Mouse (Mus musculus) left cerebral cortex, adult 8-10 months (tissue): ENCODE results near the gene Psmd5. TPM values are rescaled to one million over a fixed set of nuclear protein-coding genes. Genes with fewer than 3 reads are reported as not detected.
"Not testable (repeated sequence)": the region's sequence is repeated elsewhere in the genome, so short reads cannot be mapped to it uniquely, and the experiment has no call there.

Experiments used
- DNase-seq, 2 experiments: peaks; one replicate each; pipeline ENCODE4 v3.0.0; 2022; ENCODE audit warnings: low spot score in 2 of 2
- total RNA-seq, 4 experiments: library from RNA; stranded (reverse); gene quantifications; 2 replicates each; pipeline ENCODE4 v1.2.4; 2022

The Psmd5 gene
- total RNA-seq, 4 experiments from 2014 or later, result 33.6 to 46.2 (median 38.1) TPM

- no peak for DNase-seq
Observed at GRCm38 (mm10) chr2:34828026-34828425, 46.7 kb downstream of the Psmd5 start.

GRCm38 (mm10) chr2:34827591-34827990, 47.2 kb downstream of the Psmd5 start:
- no peak for DNase-seq

GRCm38 (mm10) chr2:34826460-34827231, 48.1 kb downstream of the Psmd5 start:
- no peak for DNase-seq

GRCm38 (mm10) chr2:34825827-34826459, 48.8 kb downstream of the Psmd5 start, which contains the start of gene Fbxw2:
Fbxw2 (minus strand) TSS chr2:34826311.
- peak; percentile 83 to 86 for DNase-seq

- no peak for DNase-seq
Observed at GRCm38 (mm10) chr2:34818492-34818891, 56.3 kb downstream of the Psmd5 start.

- DNase-seq, result not testable (repeated sequence)
Observed at GRCm38 (mm10) chr2:34815893-34816292, 58.9 kb downstream of the Psmd5 start.

- no peak for DNase-seq
Observed at GRCm38 (mm10) chr2:34812706-34813105, 62.1 kb downstream of the Psmd5 start.

GRCm38 (mm10) chr2:34810775-34811174, 64.0 kb downstream of the Psmd5 start:
- no peak for DNase-seq

GRCm38 (mm10) chr2:34809568-34809967, 65.2 kb downstream of the Psmd5 start:
- DNase-seq, result no peak

- no peak for DNase-seq
Observed at GRCm38 (mm10) chr2:34808057-34808456, 66.7 kb downstream of the Psmd5 start.

- no peak for DNase-seq
Observed at GRCm38 (mm10) chr2:34805364-34805950, 69.3 kb downstream of the Psmd5 start.

- DNase-seq, result no peak
Observed at GRCm38 (mm10) chr2:34804815-34805214, 70.0 kb downstream of the Psmd5 start.

- no peak for DNase-seq
Observed at GRCm38 (mm10) chr2:34804172-34804571, 70.6 kb downstream of the Psmd5 start.

GRCm38 (mm10) chr2:34803746-34804145, 71.0 kb downstream of the Psmd5 start:
- DNase-seq, result no peak

- not testable (repeated sequence) for DNase-seq
Observed at GRCm38 (mm10) chr2:34802565-34803245, 72.1 kb downstream of the Psmd5 start.

- peak; percentile 91 to 97 for DNase-seq
Observed at GRCm38 (mm10) chr2:34801516-34802482, 73.0 kb downstream of the Psmd5 start.

- DNase-seq, result no peak
Observed at GRCm38 (mm10) chr2:34800371-34800770, 74.4 kb downstream of the Psmd5 start.
